Mouse (Mus musculus) granulocyte monocyte progenitor cell, adult 5-6 weeks (primary cell): ENCODE measurements around the gene Csmd2. TPM values are rescaled to one million over a fixed set of nuclear protein-coding genes. Genes with fewer than 3 reads are reported as not detected.
"Not testable (repeated sequence)": the region's sequence is repeated elsewhere in the genome, so short reads cannot be mapped to it uniquely, and the experiment has no call there.

Experiments
- ATAC-seq: replicated peaks from 2 replicates; pipeline ENCODE4 v1.8.0; 2016; ENCODE audit warnings: mild to moderate bottlenecking, moderate TSS enrichment, inconsistent platforms; ENCODE audit not compliant: poor library complexity, severe bottlenecking
- total RNA-seq, 2 experiments: library from RNA; stranded (forward) in 1 of 2; stranded (reverse) in 1 of 2; fragments of 200-712, 200-1000 nt in 1 of 2; fragments of >200 nt in 1 of 2; fragmentation: Nextera tagmentation in 1 of 2; gene quantifications; 2 replicates each; pipeline ENCODE4 v1.2.3; 2014 to 2017

Csmd2 gene
- total RNA-seq, 2 experiments from 2014 or later = not detected

- ATAC-seq = no peak
These were observed 54.2 kb downstream of the Csmd2 start for GRCm38 (mm10) chr4:128041901-128042300.

DNA sequence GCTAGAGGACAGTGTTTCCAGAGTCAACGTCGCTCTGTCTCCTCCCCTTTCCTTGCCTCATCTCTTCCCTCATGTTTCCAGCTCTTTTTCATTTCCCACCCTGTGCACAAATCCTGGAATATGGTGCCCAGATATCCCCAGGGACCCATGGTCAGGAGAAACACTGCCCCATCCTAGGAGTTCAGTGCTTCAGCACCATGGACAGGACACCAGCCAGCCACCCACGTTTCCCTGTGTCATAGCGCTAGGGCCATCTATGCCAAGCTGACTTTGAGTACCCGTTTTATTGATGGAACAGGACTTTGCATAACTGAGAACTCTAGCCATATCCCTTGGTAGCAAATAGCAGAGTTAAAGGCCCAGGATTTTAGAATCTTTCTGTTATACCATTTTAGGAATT lies 55.0 kb downstream of the Csmd2 start:
- ATAC-seq = no peak

GRCm38 (mm10) chr4:128048716-128049115 lies 61.1 kb downstream of the Csmd2 start:
- no peak for ATAC-seq

GRCm38 (mm10) chr4:128052701-128053100 lies 65.0 kb downstream of the Csmd2 start:
- ATAC-seq = no peak

DNA sequence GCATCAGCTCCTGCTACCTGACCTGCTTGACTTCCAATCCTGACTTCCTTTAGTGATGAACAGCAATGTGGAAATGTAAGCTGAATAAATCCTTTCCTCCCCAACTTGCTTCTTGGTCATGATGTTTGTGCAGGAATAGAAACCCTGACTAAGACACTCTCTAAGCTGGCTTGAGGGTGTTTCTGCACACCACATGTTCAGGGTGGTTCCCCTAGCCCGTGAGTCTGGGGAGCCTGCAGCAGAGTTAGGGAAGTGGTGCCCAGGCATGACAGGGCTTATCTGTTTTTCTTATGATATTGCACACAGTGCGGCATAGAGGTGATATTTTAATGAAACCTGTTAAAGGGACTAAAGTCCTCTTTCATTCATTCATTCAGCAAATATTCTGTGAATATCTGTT lies 73.6 kb downstream of the Csmd2 start:
- not testable (repeated sequence) for ATAC-seq

- no peak for ATAC-seq
These were observed 79.5 kb downstream of the Csmd2 start for GRCm38 (mm10) chr4:128067189-128067588.

DNA sequence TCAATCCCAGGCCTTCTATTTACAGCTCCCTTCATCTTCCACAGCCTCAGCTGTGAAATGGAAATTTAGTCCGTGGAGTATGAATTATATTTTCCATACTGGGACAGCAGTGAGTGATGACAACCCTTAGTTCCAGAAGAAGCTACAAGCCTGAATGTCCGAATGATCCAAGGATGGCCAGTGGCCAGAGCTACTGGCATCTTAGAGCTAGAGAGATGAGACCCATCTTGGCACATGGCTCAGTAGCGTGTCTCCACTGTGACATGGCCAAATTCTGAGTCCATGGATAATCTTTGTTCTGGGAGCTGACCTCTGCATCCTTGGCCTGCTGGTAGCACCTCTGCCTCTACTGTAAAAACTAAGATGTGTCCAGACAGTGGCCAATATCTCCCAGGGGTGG lies 96.8 kb downstream of the Csmd2 start:
- ATAC-seq = no peak

DNA sequence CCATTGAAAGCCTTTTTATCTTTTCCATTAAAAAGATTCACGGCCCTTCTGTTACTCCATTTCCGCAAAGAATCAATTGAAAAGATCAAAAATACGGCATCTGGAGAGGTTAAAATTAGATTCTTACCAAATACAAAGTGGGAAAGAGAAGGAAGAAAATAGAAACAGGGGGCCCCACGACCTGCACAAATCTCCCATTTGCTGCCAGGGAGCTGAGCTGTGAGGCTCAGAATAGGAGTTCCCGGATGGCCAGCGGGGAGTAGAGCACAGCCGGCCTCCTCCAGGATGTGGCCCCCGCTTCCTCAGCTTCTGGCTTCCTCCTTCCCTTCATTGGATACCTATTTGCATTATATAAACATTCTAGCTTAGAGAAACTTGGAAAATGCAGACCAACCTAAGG lies 97.4 kb downstream of the Csmd2 start:
- no peak for ATAC-seq

DNA sequence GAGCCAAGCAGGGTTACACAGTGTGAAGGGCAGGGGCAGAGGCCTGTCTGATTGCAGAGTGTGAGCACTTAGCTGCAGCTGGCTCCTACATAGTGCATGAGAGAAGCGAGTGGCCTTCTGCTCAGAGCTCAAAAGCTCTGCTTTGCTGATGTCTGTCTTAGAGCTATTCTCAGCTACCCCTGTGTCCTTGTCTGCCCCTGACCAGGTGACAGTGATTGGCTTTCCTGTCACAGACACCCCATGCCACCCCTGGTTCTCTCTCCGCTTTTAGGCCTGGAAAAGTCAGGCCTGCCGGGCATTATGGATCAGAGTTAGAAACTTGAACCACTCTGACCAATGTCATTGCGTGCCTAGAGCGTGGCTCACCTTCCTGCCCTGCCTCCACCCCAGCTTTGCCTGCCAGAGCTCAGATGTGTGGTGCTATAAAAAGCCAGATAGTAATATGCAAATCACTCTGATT lies 99.5 kb downstream of the Csmd2 start:
- ATAC-seq = no peak

DNA sequence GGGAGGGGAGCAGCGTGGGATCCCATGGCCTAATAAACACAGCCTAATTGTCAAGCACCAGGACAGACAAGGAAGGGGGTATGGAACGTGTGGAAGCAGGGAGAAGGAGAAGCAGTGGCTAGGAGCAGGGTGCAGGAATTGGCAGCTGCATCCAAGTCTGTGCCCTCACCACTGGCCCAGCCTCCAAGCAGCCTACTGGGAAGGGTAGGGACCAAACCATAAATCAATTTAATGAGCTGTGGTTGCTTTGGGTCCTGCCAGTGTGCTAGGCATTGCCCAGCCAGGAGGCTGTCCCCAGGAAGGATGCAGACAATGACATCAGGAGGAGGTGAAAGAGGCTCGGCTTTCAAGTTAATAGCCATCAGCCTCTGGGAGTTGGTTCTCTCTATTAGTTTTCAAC lies 100.0 kb downstream of the Csmd2 start:
- no peak for ATAC-seq

DNA sequence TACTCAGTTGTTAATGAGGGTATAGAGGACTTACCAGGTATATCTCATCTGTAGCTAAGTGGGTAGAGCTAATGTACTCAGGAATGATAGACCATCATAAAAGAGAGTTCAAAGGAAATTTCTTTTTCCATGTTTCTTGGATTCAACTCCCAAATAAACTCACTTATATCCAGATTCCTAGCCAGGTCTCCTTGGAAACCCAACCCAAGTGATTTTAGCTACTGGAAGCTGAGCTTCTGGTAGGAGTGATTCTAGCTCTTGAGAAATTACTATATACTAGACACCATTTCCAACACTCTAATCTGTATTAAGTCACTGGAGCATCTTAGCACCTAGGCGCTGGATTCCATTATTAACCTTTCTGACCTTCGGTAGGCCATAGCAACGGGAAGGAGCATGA lies 100.6 kb downstream of the Csmd2 start:
- ATAC-seq = no peak

GRCm38 (mm10) chr4:128091938-128092337 lies 104.3 kb downstream of the Csmd2 start:
- no peak for ATAC-seq

GRCm38 (mm10) chr4:128099515-128099914 lies 111.9 kb downstream of the Csmd2 start:
- no peak for ATAC-seq

GRCm38 (mm10) chr4:128100541-128100940 lies 112.9 kb downstream of the Csmd2 start:
- ATAC-seq = no peak

DNA sequence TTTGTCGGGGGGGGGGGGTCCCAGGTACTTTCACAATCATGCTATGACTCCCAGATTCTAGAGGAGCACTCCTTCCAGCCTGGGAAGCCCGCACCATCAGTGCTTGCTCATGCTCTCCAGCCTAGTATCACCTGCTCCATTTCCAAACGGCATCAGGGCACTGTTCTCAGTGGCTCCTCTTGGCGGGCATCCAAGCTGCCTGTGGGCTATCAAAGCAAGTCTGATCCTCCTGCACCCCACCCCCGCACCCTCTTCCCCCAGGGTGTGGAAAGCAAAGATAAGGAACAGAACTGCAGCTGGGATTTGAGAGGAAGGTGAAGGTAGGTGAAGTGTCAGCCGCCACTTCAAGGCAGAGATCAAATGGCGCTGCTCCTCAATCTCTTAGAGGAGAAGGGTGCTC lies 128.7 kb downstream of the Csmd2 start:
- no peak for ATAC-seq

- ATAC-seq = no peak
These were observed 135.6 kb downstream of the Csmd2 start for GRCm38 (mm10) chr4:128123281-128123680.

DNA sequence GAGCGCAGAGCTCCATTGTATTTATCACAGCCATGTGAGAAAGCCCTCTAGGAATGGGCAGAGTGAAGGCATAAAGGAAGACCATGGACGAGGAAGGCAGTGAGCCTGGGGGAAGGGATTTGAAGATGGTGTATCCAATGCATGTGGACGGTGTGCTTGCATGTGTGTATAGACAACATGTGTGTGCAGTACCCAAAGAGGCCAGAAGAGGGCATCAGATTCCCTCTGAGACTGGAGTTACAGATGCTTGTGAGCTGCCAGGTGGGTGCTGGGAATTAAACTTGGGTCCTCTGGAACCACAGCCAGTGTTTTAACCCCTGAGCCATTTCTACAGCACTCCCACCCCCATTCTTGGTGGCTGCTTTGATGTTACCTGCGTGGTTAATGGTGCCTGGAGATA lies 137.1 kb downstream of the Csmd2 start:
- ATAC-seq = no peak

- ATAC-seq = no peak
These were observed 140.9 kb downstream of the Csmd2 start for GRCm38 (mm10) chr4:128128546-128128945.

DNA sequence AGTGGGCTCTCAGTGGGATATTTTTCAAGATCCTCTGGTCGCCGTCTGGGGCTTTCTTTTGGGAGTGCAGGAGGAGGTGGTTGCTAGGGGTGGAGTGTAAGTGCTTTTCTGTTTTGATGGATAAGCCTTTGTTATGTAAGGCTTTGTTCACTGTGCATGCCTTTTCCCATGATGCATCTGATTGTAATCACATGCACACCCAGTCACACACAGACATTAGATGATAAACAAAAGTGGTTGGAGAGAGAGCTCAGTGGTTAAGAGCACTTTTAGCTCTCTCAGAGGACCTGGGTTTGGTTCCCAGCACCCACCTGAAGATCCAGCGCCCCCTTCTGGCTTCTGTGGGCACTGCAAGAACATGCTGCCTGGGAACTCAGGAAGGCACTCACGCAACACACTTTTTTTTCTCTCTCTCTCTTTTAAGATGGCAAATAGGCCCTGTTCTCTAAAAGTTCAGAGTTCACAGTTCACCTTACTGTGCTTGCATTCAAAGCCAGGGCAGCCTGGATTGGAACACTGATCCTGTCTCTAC lies 143.0 kb downstream of the Csmd2 start:
- no peak for ATAC-seq

GRCm38 (mm10) chr4:128131666-128132065 lies 144.0 kb downstream of the Csmd2 start:
- no peak for ATAC-seq

- no peak for ATAC-seq
These were observed 145.4 kb downstream of the Csmd2 start for GRCm38 (mm10) chr4:128132876-128133646.

- ATAC-seq = no peak
These were observed 146.8 kb downstream of the Csmd2 start for GRCm38 (mm10) chr4:128134348-128134994.
